Mouse (Mus musculus) kidney, postnatal 36 days (tissue): ENCODE measurements around the gene Tab1.
"Not testable (repeated sequence)": the region's sequence is repeated elsewhere in the genome, so short reads cannot be mapped to it uniquely, and the experiment has no call there.

ENCODE experiments used
- DNase-seq, 2 experiments: peaks; one replicate each; pipeline ENCODE4 v3.0.0; 2021 to 2022; ENCODE audit warnings: mixed read lengths in 2 of 2

Gene Tab1

GRCm38 (mm10) chr15:80105490-80106410 lies 27.2 kb upstream of the Tab1 start:
- no peak for DNase-seq

GRCm38 (mm10) chr15:80107143-80107542 lies 25.8 kb upstream of the Tab1 start:
- DNase-seq = no peak

- no peak for DNase-seq
These were observed 25.4 kb upstream of the Tab1 start for GRCm38 (mm10) chr15:80107575-80107974.

- no peak for DNase-seq
These were observed 21.5 kb upstream of the Tab1 start for GRCm38 (mm10) chr15:80111436-80111835.

- DNase-seq = no peak
These were observed 20.4 kb upstream of the Tab1 start for GRCm38 (mm10) chr15:80112499-80112898.

GRCm38 (mm10) chr15:80114414-80114813 lies 18.5 kb upstream of the Tab1 start:
- no peak for DNase-seq

GRCm38 (mm10) chr15:80115256-80115655 lies 17.7 kb upstream of the Tab1 start:
- DNase-seq = no peak

- DNase-seq = no peak
These were observed 16.8 kb upstream of the Tab1 start for GRCm38 (mm10) chr15:80115866-80116794.

GRCm38 (mm10) chr15:80117154-80117553 lies 15.8 kb upstream of the Tab1 start:
- no peak for DNase-seq

- DNase-seq = no peak
These were observed 13.9 kb upstream of the Tab1 start for GRCm38 (mm10) chr15:80119076-80119475.

GRCm38 (mm10) chr15:80121721-80122325 lies 11.1 kb upstream of the Tab1 start:
- no peak for DNase-seq

GRCm38 (mm10) chr15:80122431-80122830 lies 10.5 kb upstream of the Tab1 start:
- not testable (repeated sequence) for DNase-seq

GRCm38 (mm10) chr15:80124651-80125050 lies 8.3 kb upstream of the Tab1 start:
- DNase-seq = peak; percentile 63 to 78

GRCm38 (mm10) chr15:80127191-80127590 lies 5.7 kb upstream of the Tab1 start:
- peak in 1 of 2 experiments; percentile 28 for DNase-seq

- DNase-seq = no peak
These were observed 2.9 kb upstream of the Tab1 start for GRCm38 (mm10) chr15:80129982-80130381.

- no peak for DNase-seq
These were observed 2.2 kb upstream of the Tab1 start for GRCm38 (mm10) chr15:80130689-80131088.

- DNase-seq = no peak
These were observed 1.5 kb upstream of the Tab1 start for GRCm38 (mm10) chr15:80131421-80131820.

GRCm38 (mm10) chr15:80132452-80132851 lies 475 bp upstream of the Tab1 start:
- DNase-seq = no peak

GRCm38 (mm10) chr15:80133682-80134449 lies 939 bp downstream of the Tab1 start:
- DNase-seq = peak in 1 of 2 experiments; percentile 46

- peak; percentile 24 to 39 for DNase-seq
These were observed 1.5 kb downstream of the Tab1 start for GRCm38 (mm10) chr15:80134450-80134847.

GRCm38 (mm10) chr15:80135499-80135898 lies 2.6 kb downstream of the Tab1 start:
- DNase-seq = peak; percentile 16 to 37

GRCm38 (mm10) chr15:80136645-80137044 lies 3.7 kb downstream of the Tab1 start:
- DNase-seq = no peak
